Mouse (Mus musculus) layer of hippocampus, adult 9-10 months (tissue): ENCODE data around the gene Gm20481.
"Not testable (repeated sequence)": the region's sequence is repeated elsewhere in the genome, so short reads cannot be mapped to it uniquely, and the experiment has no call there.

ENCODE experiments used
- DNase-seq: peaks from one replicate; pipeline ENCODE4 v3.0.0; 2022; ENCODE audit warnings: low spot score

Gene Gm20481

DNA sequence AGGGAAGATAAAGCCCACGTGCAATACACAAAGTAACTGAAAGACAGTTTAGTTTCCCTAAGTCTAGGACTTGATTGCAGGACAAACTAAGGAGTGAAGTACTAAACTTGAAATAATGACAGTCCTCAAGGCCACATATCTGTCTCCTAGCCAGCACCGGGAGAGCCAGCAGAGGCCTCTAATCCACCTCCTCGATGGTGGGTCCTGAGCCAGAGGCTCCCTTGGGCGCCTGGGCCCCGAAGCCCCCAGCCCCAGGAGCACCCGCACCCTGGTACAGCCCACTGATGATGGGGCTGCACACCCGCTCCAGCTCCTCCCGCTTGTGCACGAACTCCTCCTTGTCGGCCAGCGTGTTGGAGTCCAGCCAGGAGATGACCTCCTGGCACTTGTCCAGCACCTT, at the start of gene Gm20481:
Gm20481 (plus strand) TSS at position 91 of the 400 bp plus-strand sequence.
- DNase-seq, result not testable (repeated sequence)

- DNase-seq, result no peak
Observed at GRCm38 (mm10) chr17:34922939-34923338, 46.8 kb upstream of the Gm20481 start.

GRCm38 (mm10) chr17:34924258-34924657, 45.5 kb upstream of the Gm20481 start:
- DNase-seq, result no peak

DNA sequence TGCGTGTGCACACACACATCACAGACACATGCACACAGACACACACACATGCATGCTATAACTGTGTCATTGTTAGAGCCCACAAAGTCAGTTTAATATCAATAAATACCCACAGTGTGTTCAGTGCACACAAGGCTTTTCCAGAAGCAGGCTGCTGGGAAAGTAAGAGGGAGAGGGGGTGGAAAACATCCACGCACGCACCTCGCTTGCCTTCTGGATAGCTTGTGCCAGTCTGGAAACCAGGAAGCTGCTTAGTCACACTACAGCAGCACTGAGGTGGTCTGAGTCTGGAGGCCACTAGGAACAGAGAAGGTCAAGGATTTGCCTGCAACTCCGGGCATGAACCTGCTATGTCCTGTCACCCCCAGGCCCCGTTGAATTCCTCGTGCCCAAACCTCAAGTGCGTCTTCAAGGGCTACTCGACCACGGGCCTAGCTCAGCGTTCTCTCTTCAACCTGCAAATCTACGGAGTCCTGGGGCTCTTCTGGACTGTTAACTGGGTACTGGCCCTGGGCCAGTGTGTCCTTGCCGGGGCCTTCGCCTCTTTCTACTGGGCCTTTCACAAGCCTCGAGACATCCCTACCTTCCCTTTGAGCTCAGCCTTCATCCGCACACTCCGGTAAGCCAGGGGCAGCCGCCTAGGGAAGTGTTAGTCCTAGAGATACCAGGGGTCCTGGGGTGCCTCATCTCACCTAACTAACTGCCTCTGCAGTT, 42.2 kb upstream of the Gm20481 start:
- no peak for DNase-seq

- DNase-seq, result no peak
Observed at GRCm38 (mm10) chr17:34928841-34929240, 40.9 kb upstream of the Gm20481 start.

DNA sequence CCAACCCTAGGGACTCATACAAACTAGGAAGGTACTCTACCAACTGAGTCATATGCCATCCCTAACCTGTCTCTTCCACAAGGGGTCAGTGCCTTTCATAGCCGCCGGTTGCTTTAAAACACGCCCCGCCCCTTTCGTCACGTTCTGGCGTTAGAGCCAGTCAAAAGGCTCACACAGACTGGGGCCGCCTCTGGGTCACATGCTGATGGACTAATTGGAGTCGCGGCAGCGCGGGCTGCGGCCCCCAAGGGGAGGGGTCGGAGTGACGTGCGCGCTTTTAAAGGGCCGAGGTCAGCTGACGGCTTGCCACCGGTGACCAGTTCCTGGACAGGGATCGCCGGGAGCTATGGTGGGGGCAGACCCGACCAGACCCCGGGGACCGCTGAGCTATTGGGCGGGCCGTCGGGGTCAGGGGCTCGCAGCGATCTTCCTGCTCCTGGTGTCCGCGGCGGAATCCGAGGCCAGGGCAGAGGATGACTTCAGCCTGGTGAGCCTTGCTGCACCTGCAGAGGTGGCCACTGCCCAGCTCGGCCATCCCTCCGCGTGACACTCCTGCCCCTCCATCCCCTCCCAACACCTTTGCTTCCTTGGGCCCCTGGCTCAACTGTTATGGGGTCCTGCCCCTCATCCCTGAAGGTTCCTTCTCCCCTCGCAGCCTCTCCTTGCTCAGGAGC, 38.5 kb upstream of the Gm20481 start, which contains the start of gene Neu1:
Neu1 (plus strand) TSS at position 193 of the 674 bp plus-strand sequence.
- peak; percentile 97 for DNase-seq

DNA sequence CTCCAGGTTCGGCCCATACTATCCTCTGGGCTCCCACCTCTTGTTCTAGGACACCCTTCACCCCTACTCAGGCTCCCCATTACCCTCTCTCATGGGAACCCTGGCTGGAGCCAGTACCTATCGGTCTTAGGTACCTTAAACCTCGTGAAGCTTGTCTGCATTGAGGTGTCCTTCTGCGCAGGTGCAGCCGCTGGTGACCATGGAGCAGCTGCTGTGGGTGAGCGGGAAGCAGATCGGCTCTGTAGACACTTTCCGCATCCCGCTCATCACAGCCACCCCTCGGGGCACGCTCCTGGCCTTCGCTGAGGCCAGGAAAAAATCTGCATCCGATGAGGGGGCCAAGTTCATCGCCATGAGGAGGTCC, 38.0 kb upstream of the Gm20481 start:
- DNase-seq, result no peak

- DNase-seq, result no peak
Observed at GRCm38 (mm10) chr17:34932287-34932686, 37.4 kb upstream of the Gm20481 start.

DNA sequence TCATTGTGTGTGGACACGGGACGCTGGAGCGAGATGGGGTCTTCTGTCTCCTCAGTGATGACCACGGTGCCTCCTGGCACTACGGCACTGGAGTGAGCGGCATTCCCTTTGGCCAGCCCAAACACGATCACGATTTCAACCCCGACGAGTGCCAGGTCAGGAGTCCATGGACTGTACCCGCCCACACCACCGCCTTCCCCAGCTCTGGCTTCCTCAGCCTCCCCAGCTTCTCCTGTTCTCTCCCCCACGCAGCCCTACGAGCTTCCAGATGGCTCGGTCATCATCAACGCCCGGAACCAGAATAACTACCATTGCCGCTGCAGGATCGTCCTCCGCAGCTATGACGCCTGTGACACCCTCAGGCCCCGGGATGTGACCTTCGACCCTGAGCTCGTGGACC, 35.7 kb upstream of the Gm20481 start:
- no peak for DNase-seq

DNA sequence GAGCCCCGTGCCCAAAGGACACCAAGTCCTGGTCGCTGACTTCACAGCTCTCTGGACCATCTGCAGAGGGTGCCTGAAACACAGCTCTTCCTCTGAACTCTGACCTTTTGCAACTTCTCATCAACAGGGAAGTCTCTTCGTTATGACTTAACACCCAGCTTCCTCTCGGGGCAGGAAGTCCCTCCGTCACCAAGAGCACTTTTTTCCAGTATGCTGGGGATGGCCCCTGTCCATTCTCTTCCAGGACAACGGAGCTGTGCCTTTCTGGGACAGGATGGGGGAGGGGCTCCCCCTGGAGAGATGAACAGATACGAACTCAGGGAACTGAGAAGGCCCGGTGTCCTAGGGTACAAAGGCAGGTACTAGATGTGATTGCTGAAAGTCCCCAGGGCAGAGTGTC, 34.9 kb upstream of the Gm20481 start:
- DNase-seq, result no peak

GRCm38 (mm10) chr17:34937960-34938505, 31.7 kb upstream of the Gm20481 start:
- no peak for DNase-seq

GRCm38 (mm10) chr17:34941344-34942041, 28.2 kb upstream of the Gm20481 start:
- no peak for DNase-seq

DNA sequence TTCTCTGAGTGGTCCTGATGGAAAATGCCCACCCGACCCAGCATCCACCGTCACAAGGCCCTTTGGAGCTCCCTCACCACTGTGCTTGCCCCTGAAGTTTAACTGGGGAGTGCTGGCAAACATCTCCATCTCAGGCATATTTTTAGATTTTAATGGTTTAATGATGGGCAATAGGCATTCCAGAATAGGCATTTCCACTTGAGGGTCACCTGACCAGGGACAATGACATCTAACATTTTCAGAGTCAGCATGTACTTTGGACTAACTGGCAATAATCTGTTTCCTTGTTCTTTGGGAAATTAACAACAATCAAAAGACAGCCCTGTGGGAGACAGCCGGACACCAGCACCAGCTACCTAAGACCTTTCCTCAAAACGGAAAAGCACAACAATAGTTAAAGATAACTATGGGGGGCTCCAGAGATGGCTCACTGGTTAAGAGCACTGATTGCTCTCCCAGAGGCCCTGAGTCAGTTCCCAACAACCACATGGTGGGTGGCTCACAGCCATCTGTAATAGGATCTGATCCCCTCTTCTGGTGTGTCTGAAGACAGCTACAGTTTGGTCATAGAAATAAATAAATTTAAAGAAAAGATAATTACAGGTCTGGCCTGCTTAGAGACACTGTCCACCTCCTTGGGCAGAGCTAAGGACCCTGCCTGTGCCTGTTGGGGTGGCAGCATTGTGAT, 26.4 kb upstream of the Gm20481 start:
- DNase-seq, result no peak

DNA sequence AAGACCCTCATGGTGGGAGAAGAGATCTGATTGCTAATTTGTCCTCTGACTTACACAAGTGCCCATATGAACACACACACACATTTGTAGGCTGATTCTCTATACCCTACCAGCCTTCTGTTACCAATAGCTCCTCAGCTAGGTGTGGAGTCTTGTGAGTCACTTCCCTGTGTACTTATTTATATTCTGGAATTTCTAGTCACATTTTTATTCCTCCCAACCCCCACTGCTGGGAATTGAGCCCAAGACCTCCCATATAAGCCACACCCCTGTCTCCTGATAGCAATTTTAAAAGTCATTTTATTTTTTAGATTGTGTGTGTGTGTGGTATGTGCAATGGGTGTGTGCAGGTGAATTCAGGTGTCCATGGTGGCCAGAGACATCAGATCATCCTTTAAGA, 25.4 kb upstream of the Gm20481 start:
- no peak for DNase-seq

GRCm38 (mm10) chr17:34946486-34947140, 23.1 kb upstream of the Gm20481 start:
- no peak for DNase-seq

DNA sequence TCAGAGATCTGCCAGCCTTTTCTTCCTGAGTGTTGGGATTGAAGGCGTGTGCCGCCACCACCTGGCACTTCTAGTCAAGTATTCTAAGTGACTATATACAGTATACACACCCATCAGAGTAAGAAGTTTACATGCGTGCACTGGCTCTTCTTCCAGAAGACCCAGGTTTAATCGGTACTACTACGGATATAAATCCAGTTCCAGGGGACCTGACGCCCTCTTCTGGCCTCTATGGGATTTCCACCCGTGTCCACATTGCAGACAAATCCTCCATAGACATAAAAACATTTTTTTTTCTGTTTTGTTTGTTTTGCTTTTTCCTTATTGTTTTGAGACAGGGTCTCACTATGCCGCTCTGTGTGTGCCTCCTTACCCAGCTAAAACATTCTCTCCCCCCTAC, 22.1 kb upstream of the Gm20481 start:
- no peak for DNase-seq

DNA sequence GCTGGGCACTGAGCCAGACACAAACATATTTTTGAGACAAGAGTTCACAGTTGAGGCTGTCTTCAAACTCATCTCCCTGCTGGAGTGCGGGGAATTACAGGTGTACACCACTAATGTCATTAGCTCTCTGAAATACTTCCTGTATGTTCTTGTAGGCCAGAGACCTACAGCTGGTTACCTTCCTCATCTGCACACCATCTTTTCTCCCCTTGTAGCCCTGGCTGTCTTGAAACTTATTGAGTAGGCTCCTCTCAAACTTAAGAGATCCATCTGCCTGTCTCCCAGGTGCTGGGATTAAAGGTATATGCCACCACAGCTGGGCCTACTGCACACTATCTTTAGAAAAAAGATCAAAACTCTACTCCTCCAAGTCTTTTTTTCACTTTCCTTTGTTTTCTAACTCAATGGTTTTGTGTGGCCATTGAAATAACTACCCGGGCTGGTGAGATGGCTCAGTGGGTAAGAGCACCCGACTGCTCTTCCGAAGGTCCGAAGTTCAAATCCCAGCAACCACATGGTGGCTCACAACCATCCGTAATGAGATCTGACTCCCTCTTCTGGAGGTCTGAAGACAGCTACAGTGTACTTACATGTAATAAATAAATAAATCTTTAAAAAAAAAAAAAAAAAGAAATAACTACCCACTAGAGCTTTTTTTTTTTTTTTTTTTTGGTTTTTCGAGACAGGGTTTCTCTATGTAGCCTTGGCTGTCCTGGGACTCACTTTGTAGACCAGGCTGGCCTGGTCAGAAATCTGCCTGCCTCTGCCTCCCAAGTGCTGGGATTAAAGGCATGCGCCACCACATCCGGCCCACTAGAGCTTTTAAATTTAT, 20.8 kb upstream of the Gm20481 start:
- not testable (repeated sequence) for DNase-seq

DNA sequence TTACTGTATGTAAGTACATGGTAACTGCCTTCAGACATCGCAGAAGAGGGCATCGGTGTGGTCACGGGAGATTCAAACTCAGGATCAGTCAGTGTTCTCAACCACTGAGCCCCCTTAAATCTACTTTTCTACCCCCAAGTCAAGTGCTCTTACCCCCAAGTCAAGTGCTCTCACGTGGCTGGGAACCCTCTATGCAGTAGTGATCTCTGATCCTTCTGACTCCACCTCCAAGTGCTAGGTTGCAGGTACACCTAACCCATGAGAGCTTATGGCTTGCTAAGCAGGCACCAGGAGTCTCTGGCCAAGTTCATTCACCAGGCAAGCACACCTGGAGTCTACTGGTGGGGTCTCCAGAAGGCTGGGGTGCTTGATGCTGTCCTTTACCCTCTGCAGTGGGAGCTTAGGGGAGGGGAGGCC, 20.2 kb upstream of the Gm20481 start:
- DNase-seq, result no peak

DNA sequence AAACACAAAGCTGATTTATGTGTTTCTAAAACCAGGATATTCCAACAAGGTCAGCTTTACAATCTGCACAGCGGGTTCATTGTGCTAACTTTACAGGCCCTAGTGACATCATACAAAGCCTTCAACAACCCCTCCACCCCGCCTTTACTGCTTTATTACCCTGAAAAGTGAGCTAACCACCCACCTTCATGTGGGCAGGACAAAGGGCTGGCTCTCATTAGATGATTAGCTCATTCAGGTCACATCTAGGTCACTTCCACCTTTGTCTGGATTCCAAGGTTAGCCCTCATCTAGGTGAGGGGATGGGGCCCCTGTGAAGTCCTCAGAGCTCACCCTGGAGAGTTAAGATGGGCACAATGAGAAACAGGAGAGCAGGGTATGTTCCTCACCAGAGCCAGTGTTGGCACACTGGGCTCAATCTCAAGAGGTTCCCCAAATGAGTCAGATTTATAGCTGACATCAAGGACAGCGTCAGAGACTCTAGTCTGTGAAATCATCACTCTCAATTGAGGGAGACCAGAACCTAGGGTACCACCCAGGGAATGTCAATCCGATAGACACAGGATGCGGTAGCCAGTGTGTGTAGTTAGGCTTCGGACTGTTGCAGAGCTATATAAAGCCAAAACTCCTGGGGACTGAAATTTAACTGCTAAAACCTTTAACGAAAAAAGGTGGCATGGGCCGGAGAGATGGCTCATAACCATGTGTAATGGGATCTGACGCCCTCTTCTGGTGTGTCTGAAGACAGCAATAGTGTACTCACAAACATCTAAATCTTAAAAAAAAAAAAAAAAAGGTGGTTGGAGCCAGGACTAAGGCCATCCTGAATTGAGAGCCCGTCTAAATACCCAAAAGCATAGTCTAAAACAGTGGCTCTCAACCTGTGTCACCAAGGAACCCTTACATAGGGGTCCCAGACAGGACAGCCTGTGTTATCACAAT, 18.9 kb upstream of the Gm20481 start:
- DNase-seq, result no peak
